Mouse (Mus musculus): ENCODE data around the gene Hesx1.

GRCm38 (mm10) chr14:26970439-26970932, 23.7 kb upstream of the Hesx1 start:
- no peak for TF ChIP-seq MYOG (IDR thresholded peaks at IDR 0.05; ENCODE audit: control insufficient read depth, extremely low read depth, insufficient read length)
- no peak for TF ChIP-seq CTCF (IDR thresholded peaks at IDR 0.05; ENCODE audit: control insufficient read depth, insufficient read depth, insufficient read length)
- TF ChIP-seq USF1 (IDR thresholded peaks at IDR 0.05; ENCODE audit: low read depth) = no peak
- TF ChIP-seq CEBPB (IDR thresholded peaks at IDR 0.05; ENCODE audit: low read depth) = no peak
